Mouse (Mus musculus) gastrocnemius, postnatal 25 days (tissue): ENCODE measurements at regions not wholly inside any gene's neighbourhood (a gene's known extent, or its start where the extent isn't known, plus 50 kb on each side); places are given as distances from the start of the nearest gene placed in this dataset.
"Not testable (repeated sequence)": the region's sequence is repeated elsewhere in the genome, so short reads cannot be mapped to it uniquely, and the experiment has no call there.

Experiments used
- DNase-seq: peaks from one replicate; pipeline ENCODE4 v3.0.0; 2022

DNA sequence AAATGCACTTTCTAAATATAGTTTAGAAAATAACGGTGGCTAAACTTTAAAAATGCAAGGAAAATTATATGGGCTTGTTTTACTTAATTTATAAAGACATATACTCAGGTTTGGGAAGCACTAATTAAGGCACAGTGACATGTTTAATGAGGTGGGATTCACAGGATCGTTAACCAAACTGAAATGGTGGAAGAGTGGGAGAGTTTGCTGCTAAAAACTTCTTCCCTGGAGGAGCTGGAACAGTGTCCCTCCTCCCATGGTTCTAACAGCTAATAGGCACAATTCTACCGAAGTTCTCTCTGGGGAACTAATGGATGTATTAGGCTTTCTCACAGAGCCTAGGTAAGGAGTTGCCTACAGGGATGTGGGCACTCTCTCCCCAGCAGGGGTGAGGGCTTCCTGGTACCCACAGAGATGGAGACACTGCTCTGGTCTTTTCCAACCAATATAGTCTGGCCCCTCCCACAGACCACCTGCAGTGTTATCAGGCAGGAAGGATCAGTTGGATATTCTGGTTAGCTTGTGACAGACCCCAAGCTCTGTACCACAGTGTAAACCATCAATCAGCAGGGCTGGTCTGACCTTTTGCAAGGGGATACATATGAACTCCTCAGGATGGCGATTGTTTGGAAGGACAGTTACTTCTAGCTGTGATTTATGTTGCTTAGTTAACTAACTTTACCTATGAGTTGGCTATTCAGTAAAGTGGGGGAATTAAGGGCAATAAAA is 309.0 kb upstream of the Zic4 start:
- no peak for DNase-seq

DNA sequence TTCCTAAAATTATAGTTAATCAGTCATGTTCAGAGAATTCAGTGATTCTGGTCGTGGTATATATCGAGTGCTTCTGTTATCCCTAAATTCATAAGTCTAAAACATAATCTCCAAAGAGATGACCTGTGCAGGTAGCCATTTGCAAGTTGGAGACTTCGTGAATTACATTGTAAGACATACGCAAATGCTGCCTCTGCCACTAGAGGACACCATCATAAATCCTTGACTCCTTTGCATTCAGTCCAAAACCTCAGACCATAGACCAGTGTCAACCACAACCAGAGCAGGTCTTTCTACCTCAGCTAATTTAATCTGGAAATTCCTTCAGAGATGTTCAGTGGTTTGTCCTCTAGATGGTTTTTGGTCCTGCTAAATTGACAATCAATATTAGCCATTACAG is 302.8 kb upstream of the Zic4 start:
- no peak for DNase-seq

DNA sequence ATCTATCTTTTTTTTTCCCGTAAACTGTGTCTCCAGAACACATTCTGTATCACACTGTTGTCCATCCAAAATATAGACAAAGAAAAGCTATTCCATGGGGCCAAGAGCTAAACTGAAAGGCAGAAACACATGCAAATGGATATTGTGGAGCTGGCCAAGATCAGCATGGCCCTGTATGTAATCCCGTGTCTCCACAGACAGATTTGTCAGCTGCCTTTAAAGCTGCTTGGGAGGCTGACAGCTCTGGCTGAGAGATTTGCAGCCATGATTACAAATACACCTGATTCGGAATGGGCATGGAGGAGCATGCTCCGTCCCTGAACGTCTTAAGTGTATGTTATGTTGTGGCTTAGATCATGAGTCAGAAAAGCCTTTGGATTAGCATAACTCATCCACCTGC is 292.7 kb upstream of the Zic4 start:
- no peak for DNase-seq

DNA sequence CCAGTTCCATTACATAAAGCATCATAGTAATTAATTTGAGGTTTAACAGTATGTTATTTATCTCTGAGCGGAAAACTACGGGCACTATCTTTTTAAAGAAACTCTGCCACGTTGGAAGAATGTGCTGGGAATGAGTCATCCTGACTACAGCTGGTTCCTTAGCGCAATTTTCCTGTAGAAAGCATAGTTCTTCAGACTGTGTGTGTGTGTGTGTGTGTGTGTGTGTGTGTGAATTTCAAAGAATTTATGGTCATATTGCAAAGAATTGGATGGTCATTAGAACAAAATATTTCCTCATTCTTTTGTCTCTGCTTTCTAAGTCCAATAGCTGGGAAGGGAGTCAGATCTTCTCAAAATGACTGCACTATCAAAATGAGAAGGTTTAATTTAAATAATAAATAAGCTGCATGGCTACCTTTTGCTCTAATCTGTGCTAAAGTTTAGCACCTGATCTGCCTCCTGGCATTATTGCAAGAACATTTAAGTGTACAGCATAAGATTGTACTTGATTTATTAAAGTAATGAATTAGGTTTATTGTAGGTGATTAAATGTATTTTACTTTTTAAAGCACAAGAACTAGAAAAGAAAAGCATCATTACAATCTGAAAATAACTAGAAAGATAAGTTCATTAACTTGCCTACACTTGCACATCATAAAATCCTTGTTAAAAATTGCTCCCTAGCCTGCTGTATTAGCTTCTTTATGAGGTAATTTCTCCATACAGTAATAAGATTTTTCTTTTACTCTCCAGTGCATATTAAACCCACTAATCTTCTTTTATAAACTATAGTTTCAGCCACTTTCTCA is 288.6 kb upstream of the Zic4 start:
- no peak for DNase-seq

GRCm38 (mm10) chr9:91074175-91074480 is 288.1 kb upstream of the Zic4 start:
- DNase-seq = no peak

DNA sequence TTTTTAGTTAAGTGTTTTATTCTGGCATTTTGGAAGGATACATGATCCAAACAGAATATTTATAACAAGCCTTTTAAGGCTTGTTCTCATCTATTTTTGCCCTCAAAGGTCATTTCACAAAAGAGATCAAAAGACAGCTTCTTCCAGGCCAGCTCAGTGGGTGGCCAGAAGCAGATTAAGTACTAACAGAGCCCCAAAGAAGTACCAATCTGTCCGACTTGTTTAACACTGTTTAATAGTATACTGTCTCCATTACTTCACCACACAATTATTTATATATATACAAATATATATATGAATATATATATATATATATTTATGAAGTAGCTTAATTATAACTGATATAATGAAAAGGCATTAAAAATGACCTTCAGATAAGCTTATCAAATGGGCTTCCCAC is 284.7 kb upstream of the Zic4 start:
- no peak for DNase-seq

DNA sequence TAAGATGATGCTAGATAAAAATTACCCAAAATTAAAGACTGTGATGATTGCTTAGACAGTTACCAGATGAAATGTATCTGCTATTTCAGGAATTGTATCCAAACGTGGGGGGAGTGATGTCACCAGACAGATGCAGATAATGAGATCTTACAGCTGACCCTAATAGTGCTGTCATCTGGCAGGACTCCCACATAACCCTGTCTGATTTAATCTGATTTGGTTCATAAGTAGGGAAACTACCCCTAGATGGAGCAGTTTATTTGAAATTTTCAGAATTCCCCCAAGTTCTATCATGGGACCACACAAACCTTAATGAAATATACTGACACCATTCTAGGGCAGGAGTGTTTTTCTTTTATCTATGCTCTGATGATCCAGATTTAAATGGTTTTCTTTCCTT is 278.4 kb upstream of the Zic4 start:
- DNase-seq = no peak

DNA sequence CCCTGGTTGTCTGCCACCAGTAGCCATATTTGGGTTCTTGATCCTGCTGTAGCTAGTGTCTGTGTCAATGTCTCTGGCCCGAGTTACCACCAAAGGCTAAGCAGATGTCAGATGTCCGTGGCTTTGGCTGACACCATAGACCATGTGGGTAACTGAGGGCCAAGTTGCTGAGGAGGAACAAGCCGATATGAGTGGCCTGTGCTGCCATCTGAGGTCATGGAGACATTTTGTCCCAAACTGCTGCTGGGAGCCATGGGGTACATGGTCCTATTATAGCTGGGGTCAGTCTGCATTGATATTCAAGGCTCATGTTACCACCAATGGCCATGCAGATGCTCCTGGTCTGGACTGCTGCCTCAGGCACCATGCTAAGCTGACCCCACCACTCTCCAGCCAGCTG is 276.3 kb upstream of the Zic4 start:
- DNase-seq = no peak

DNA sequence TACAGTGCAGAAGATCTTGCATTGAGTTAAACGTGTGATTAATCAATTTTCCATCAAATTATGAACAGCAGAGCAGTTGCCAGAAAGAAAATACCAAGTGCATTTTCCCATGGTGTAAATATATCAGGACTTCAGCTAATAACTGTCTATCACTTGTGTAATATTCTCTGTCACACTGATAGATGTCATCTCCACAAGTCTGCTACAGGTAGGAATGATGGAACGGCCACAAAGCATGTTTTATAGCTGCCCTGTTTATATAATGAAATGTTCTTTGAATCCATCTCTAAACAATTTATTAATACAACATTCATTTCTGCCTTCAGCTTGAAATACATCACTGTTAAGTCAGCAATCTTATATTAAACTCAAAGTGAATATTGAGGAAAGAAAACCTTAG is 272.9 kb upstream of the Zic4 start:
- DNase-seq = no peak

- DNase-seq = no peak
Observed at GRCm38 (mm10) chr9:91091421-91092050, 270.7 kb upstream of the Zic4 start.

DNA sequence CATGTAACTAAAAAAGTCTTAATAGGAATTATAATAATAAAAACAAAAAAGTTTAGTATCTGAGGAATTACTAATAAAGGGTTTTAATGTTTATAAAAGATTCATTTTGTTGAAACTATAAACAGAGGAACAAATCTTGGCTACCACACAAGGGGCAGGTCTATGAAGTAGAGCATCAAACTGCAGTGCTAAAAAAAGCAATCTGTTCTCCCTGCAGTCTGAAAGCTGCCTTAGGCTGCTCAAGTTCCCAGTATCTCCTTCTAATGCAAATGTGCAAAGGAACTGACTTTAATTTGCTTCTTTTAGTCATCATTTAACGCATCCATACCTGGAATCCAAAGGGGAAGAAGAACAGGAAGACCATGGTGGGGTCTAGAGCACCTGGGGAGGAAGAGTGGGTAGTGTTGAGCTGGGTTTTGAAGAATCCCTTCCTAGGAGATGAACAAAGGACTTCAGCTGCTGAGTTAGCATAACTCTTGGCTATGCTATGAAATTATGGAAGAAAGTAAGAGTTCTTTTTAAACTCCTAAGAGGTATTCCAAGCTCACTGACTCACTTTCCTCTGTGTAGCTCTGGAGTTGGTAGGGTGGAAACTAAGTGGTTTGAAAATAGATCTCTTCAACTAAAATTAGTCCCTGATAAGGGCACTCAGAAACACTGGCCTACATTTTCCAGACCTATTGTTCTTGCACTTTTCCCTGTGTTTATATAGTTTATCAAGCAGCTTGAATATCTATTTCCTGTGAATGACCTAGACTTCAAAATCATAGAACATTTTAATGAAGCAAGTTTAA is 260.4 kb upstream of the Zic4 start:
- DNase-seq = no peak

DNA sequence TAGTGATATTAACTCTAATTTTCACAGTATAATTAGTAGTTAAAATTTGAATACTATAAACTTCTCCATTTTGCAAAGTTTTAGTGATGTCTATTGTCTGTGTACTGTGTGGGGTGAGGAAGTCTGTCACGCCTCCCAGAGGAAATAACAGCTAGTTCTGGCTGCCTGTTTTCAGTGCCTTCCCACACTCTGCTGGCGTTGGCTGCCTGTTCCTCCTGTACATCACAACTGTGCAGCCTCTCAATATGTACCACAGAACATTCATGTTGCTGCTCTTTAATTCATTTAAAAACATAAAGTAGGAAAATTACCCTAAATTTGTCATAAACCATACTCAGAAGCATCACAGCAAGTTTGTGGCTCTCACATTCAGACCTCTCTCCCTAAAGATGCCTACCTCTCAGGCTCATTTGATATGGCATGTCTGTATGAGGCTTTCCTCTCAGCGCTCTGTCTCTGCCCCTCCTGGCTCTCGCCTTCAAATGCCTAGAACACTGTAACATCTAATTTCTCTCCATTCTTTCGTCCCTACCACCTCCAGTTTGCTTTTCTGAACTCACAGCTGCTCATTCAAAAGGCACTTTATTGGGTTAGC is 239.7 kb upstream of the Zic4 start:
- no peak for DNase-seq

DNA sequence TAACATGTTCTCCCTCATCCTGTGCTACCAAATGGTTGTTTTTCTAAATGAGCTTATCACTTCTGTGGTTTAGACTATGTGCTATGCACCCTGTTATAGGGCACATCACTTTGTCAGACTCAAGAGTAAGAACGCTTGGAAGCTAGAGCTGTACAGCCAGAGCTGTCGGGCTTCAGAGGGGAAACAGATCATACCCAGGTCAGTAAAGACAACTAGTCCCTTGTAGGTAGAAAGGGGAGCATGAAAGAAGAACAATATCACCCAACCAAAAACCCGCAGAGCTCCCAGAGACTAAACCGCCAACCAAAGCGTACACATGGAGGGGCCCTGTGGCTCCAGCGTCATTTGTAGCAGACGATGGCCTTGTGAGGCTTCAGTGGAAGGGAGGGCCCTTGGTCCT is 239.0 kb upstream of the Zic4 start:
- no peak for DNase-seq

GRCm38 (mm10) chr9:91126630-91127245 is 235.5 kb upstream of the Zic4 start:
- DNase-seq = no peak

GRCm38 (mm10) chr9:91128491-91128890 is 233.7 kb upstream of the Zic4 start:
- DNase-seq = not testable (repeated sequence)

DNA sequence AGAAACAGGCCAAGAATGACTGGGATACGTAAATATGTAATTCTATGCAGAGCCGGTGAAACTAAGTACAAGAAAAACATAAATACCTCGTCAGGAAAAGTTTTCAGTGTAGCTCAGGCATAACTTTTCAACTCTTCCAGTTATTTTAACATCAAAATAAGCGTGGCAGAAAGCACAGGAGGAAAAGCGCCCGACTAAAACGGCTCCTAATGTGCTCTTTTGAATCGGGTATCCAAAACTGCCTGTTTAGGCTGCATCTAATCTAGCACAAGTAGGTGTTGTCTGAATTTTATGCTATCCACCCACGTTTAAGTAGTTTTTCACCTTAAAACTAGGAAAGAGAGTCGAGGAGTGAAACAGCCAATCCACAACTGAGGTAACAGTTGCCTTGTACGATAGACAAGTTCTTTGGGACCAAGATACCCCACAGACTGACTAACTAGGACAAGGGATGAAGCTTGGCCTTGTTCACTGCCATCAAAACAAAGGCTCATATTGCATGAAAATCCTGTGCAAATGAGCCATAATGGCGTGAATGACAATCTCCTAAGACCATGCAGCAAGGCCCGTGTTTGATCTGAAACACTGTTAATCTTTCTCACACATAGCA is 232.0 kb upstream of the Zic4 start:
- DNase-seq = no peak

- DNase-seq = no peak
Observed at GRCm38 (mm10) chr9:91131415-91132255, 230.6 kb upstream of the Zic4 start.

GRCm38 (mm10) chr9:91132531-91132930 is 229.7 kb upstream of the Zic4 start:
- DNase-seq = no peak

DNA sequence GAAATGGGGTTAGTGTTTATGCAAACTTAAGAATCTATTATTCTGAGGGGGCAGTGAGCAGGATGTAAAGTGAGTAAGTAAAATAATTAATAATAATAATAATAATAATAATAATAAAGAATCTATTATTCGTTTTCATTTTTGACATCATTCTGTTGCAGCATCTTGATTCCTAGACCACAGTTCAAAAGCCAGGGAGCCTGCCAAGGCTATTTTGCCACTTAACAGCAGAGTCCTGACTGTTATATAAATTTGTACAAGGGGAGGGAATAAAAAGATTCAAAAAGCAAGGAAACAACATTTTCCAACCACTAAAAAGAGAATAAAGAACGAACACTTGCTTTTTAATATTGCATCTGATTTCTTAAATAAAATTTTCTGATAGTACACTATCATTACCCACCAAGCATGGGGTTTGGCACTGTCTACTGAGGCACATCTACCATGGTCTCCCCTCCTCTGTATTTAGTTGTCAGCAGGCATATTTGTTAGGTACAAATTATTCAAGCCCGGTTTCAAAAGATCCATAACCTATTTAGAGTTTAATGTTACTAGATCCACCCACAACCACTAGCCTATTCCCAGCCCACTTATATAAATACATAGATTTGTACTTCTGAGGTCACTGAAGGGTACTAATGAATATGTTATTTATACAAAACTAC is 228.8 kb upstream of the Zic4 start:
- DNase-seq = no peak

DNA sequence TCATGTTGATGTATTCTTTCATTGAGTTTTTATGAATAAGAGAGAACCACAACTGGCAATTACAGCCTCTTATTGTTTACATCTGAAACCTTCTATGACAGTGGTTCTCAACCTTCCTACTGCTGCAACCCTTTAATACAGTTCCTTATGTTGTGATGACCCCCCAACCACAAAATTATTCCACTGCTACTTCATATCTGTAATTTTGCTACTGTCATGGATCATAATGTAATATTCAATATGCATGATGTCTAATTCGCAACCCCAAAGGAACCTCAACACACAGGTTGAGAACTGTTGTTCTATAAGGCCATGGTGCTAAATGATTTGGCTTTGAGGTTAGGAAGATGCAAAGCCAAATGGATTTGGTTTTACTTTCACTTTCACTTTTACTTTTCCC is 227.9 kb upstream of the Zic4 start:
- DNase-seq = no peak
